Mouse (Mus musculus): ENCODE results near the gene Ltc4s. TPM values are rescaled to one million over a fixed set of nuclear protein-coding genes. Genes with fewer than 3 reads are reported as not detected.

Ltc4s gene
- polyA plus RNA-seq, 1 experiment, result 13.1 TPM

GRCm38 (mm10) chr11:50192278-50192677 is 46.1 kb downstream of the Ltc4s start:
- H3K27ac ChIP-seq (ENCODE audit: insufficient read depth, low read depth, low read length), result no peak overlapping the region
- no peaks in the 10 kb centered on the region for H3K4me1 ChIP-seq (ENCODE audit: control insufficient read depth, insufficient read depth, low read length)

GRCm38 (mm10) chr11:50190362-50190761 is 48.1 kb downstream of the Ltc4s start:
- TF ChIP-seq CTCF (IDR thresholded peaks at IDR 0.05; ENCODE audit: low read depth, low read length), result no peak
- no peak for TF ChIP-seq POLR2A (IDR thresholded peaks at IDR 0.05; ENCODE audit: borderline replicate concordance, low read depth, low read length)
- Histone ChIP-seq H3K4me1 (ENCODE audit: control insufficient read depth, insufficient read depth, low read length) (no peaks in the 10 kb centered on the region), H3K4me3 (ENCODE audit: insufficient read depth, low read length) (no peak overlapping the region), H3K27ac (ENCODE audit: insufficient read depth, low read depth, low read length) (no peak overlapping the region)

More at GRCm38 (mm10) chr11:50192278-50192677, 46.1 kb downstream of the Ltc4s start:
- H3K4me3 ChIP-seq (ENCODE audit: insufficient read depth, low read length), result no peak overlapping the region
- TF ChIP-seq POLR2A (IDR thresholded peaks at IDR 0.05; ENCODE audit: borderline replicate concordance, low read depth, low read length) (no peak), CTCF (IDR thresholded peaks at IDR 0.05; ENCODE audit: low read depth, low read length) (no peak)

GRCm38 (mm10) chr11:50188682-50189081 is 49.7 kb downstream of the Ltc4s start:
- Histone ChIP-seq H3K4me1 (ENCODE audit: control insufficient read depth, insufficient read depth, low read length) (no peaks in the 10 kb centered on the region), H3K27ac (ENCODE audit: insufficient read depth, low read depth, low read length) (no peak overlapping the region), H3K4me3 (ENCODE audit: insufficient read depth, low read length) (no peak overlapping the region)
- no peak for TF ChIP-seq POLR2A (IDR thresholded peaks at IDR 0.05; ENCODE audit: borderline replicate concordance, low read depth, low read length)
- no peak for TF ChIP-seq CTCF (IDR thresholded peaks at IDR 0.05; ENCODE audit: low read depth, low read length)

Other genes starting within 250 kb of the Ltc4s start
- 504 and 635 TPM in 2 replicates for gene Rnf130, start 213.3 kb downstream of the Ltc4s start, polyA plus RNA-seq (2012; ENCODE audit: insufficient read depth, insufficient read length, missing spikeins)
- 54.8 and 68.9 TPM in 2 replicates for gene Tbc1d9b, start 107.2 kb downstream of the Ltc4s start, polyA plus RNA-seq (2012; ENCODE audit: insufficient read depth, insufficient read length, missing spikeins)
- gene Mrnip, start 64.2 kb downstream of the Ltc4s start, polyA plus RNA-seq (2012; ENCODE audit: insufficient read depth, insufficient read length, missing spikeins), result 3.3 and 3.6 TPM in 2 replicates
- 560 and 577 TPM in 2 replicates for gene Sqstm1, start 27.8 kb downstream of the Ltc4s start, polyA plus RNA-seq (2012; ENCODE audit: insufficient read depth, insufficient read length, missing spikeins)
- gene Mgat4b, start 27.7 kb downstream of the Ltc4s start, polyA plus RNA-seq (2012; ENCODE audit: insufficient read depth, insufficient read length, missing spikeins), result 54.0 and 58.7 TPM in 2 replicates
- 13.9 and 16.3 TPM in 2 replicates for gene Maml1, start 53.7 kb upstream of the Ltc4s start, polyA plus RNA-seq (2012; ENCODE audit: insufficient read depth, insufficient read length, missing spikeins)
- 357 and 396 TPM in 2 replicates for gene Canx, start 87.1 kb upstream of the Ltc4s start, polyA plus RNA-seq (2012; ENCODE audit: insufficient read depth, insufficient read length, missing spikeins)
- not detected in 2 replicates for gene Cby3, start 115.8 kb upstream of the Ltc4s start, polyA plus RNA-seq (2012; ENCODE audit: insufficient read depth, insufficient read length, missing spikeins)
- 293 and 335 TPM in 2 replicates for gene Hnrnph1, start 138.4 kb upstream of the Ltc4s start, polyA plus RNA-seq (2012; ENCODE audit: insufficient read depth, insufficient read length, missing spikeins)
- gene Rufy1, start 192.5 kb upstream of the Ltc4s start, polyA plus RNA-seq (2012; ENCODE audit: insufficient read depth, insufficient read length, missing spikeins), result 38.7 and 42.3 TPM in 2 replicates